Mouse (Mus musculus) ES-E14 (cell line): ENCODE measurements around the gene Suz12.

Experiments
- CHD2 ChIP-seq: IDR thresholded peaks from 2 replicates; pipeline ENCODE4 v1.6.1; 2014; ENCODE audit warnings: mild to moderate bottlenecking, low read depth, low read length, inconsistent platforms
- MAFK ChIP-seq: IDR thresholded peaks from 2 replicates; pipeline ENCODE4 v1.6.1; 2014; ENCODE audit warnings: mild to moderate bottlenecking, low read depth, low read length, inconsistent platforms; ENCODE audit not compliant: insufficient read depth

DNA sequence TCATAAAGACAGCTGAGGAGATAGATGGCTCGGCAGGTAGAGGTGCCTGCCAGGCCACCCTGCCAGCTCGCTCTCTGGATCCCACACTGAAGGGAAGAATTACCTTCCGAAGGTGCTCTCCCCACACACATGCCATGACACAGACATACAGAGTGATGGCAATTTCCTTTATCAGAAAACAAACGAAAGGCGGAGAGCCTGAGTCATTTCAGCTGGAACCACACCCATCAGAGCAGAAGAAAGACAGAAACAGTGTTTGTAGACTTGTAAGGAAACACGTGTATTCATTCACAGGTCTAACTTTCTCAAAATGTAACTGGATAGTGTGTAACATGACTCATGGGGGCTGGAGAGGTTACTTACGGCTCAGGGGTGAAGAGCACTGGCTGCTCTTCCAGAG, 49.3 kb upstream of the Suz12 start:
- TF ChIP-seq CHD2 (no peak), MAFK (no peak)
